Mouse (Mus musculus) forebrain, embryonic 16.5 days (tissue): Measurements from ENCODE around the gene Ablim1. TPM values are rescaled to one million over a fixed set of nuclear protein-coding genes. Genes with fewer than 3 reads are reported as not detected.

Experiments used
- ATAC-seq: fragments of 200-750 bp; cut with Nextera tagmentation; 2 replicates; pipeline ENCODE4 v1.8.0; 2017; ENCODE audit warnings: mild to moderate bottlenecking, moderate library complexity
- H3K27ac ChIP-seq: fragments of 300-500 bp; sonication (generic); 2 replicates; pipeline ENCODE4 v1.5.1; 2014; ENCODE audit warnings: low read length, control low read depth
- H3K27me3 ChIP-seq: fragments of 300-500 bp; sonication (generic); replicated peaks from 2 replicates; pipeline ENCODE4 v1.6.1; 2014; ENCODE audit warnings: low read length; ENCODE audit not compliant: control insufficient read depth, insufficient read depth
- H3K36me3 ChIP-seq: fragments of 300-500 bp; sonication (generic); 2 replicates; pipeline ENCODE4 v1.6.1; 2014; ENCODE audit not compliant: control insufficient read depth, insufficient read depth
- H3K4me1 ChIP-seq: fragments of 300-500 bp; sonication (generic); replicated peaks from 2 replicates; pipeline ENCODE4 v1.6.1; 2014; ENCODE audit warnings: low read length; ENCODE audit not compliant: control insufficient read depth, insufficient read depth
- H3K4me2 ChIP-seq: fragments of 300-500 bp; sonication (generic); 2 replicates; pipeline ENCODE4 v1.6.1; 2014; ENCODE audit warnings: mild to moderate bottlenecking, low read length, control low read depth
- H3K4me3 ChIP-seq: fragments of 300-500 bp; sonication (generic); replicated peaks from 2 replicates; pipeline ENCODE4 v1.5.1; 2014; ENCODE audit warnings: mild to moderate bottlenecking, low read length, control low read depth
- H3K9ac ChIP-seq: fragments of 300-500 bp; sonication (generic); replicated peaks from 2 replicates; pipeline ENCODE4 v1.6.1; 2014; ENCODE audit warnings: low read depth, low read length, control low read depth
- H3K9me3 ChIP-seq: fragments of 300-500 bp; sonication (generic); 2 replicates; pipeline ENCODE4 v1.6.1; 2016; ENCODE audit warnings: low read length; ENCODE audit not compliant: control insufficient read depth
- WGBS: fragments of 180-500 bp; shearing (Covaris S2); extraction: QIAGEN DNeasy Blood & Tissue Kit; methylation state at CpG from one replicate; pipeline ENCODE4 v1.1.7; 2014; 5-methylcytosine and 5-hydroxymethylcytosine counted together
- polyA plus RNA-seq: library from polyadenylated mRNA; unstranded; fragments of >200 nt; fragmentation: Nextera tagmentation; extraction: Ambion mirVana; gene quantifications from 2 replicates; pipeline ENCODE4 v1.2.1, GENCODE M21; 2015

Ablim1 gene
- polyA plus RNA-seq, 1 experiment from 2014 or later = 47.1 TPM

DNA sequence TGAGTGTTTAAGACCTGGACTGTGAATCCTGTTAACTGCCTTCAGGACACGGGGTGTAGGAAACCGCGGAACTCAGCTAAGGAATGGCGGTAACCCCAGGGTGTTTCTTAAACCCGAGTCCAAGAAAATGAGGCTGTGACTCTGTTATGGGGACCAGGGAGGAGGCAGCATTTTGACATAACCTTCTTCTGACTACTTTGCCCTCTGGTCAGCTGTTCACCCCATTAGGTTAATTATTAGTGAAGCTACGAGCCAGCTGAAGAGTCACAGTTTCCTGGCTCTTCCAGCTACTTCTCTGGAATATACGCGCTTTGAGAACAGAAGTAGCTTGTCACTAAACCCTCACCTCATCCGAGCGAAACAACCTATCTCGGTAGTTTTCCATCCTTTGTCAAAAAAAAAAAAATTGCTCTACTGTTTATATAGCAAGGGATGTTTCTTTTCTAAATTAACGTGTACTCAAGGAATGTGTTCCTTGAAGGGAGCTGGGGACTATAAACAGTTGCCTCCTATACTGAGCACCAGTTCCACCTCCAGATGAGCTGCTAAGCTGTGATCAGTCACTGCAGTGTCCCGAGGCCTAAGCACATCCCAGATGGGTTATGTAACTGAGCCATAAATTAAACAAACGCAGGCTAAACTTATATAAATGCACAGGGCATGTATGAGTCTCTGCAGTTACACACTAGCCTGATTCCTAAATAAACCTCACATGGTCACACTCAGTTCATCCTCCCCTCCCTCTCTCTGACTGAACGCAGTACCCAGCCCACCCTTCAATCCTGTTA lies 39.4 kb downstream of the Ablim1 start:
- no peaks in the 10 kb centered on the region for H3K9me3 ChIP-seq
- H3K27ac ChIP-seq = no peak overlapping the region
- H3K4me3 ChIP-seq = no peak overlapping the region
- WGBS = 47% methylated on average over 15 of the region's 15 CpGs
- H3K4me2 ChIP-seq = peak overlapping the region; percentile 29
- H3K9ac ChIP-seq = no peak overlapping the region
- no peak for ATAC-seq
- peaks cover 29% of the 10 kb centered on the region for H3K4me1 ChIP-seq
- no peaks in the 10 kb centered on the region for H3K27me3 ChIP-seq
- no peaks in the 10 kb centered on the region for H3K36me3 ChIP-seq

DNA sequence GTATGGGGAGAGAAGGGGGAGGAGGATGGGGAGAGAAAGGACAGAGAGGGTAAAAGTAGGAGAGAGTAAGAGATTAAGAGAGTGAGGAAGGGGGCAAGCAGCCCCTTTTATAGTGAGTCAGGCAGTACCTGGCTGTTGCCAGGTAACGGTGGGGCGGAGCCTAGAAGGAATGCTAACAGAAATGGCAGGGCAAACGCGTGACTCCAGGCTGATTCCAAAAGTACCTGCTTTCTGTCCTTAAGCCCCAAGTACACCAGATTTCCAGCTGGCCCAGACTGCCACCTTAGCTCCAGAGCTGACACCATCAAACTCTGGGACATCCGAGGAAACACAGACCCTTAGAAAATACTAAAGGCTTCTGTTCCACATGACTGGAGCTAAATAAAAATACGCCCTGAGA lies 40.0 kb downstream of the Ablim1 start:
- H3K4me2 ChIP-seq = peak overlapping the region; percentile 29
- WGBS = 13% methylated on average over 6 of the region's 6 CpGs
- H3K4me1 ChIP-seq = peaks cover 33% of the 10 kb centered on the region
- no peak overlapping the region for H3K9ac ChIP-seq
- H3K36me3 ChIP-seq = no peaks in the 10 kb centered on the region
- H3K9me3 ChIP-seq = no peaks in the 10 kb centered on the region
- H3K27ac ChIP-seq = no peak overlapping the region
- no peak overlapping the region for H3K4me3 ChIP-seq
- no peaks in the 10 kb centered on the region for H3K27me3 ChIP-seq
- no peak for ATAC-seq

GRCm38 (mm10) chr19:57274286-57274685 lies 40.4 kb downstream of the Ablim1 start:
- Histone ChIP-seq H3K4me3 (no peak overlapping the region), H3K27me3 (no peaks in the 10 kb centered on the region), H3K36me3 (no peaks in the 10 kb centered on the region), H3K27ac (no peak overlapping the region), H3K4me1 (peaks cover 37% of the 10 kb centered on the region), H3K9ac (no peak overlapping the region), H3K9me3 (no peaks in the 10 kb centered on the region), H3K4me2 (peak overlapping the region; percentile 29)
- 34% methylated on average over 12 of the region's 12 CpGs for WGBS
- ATAC-seq = peak; percentile 36; the same call in 1 of the 2 replicates

DNA sequence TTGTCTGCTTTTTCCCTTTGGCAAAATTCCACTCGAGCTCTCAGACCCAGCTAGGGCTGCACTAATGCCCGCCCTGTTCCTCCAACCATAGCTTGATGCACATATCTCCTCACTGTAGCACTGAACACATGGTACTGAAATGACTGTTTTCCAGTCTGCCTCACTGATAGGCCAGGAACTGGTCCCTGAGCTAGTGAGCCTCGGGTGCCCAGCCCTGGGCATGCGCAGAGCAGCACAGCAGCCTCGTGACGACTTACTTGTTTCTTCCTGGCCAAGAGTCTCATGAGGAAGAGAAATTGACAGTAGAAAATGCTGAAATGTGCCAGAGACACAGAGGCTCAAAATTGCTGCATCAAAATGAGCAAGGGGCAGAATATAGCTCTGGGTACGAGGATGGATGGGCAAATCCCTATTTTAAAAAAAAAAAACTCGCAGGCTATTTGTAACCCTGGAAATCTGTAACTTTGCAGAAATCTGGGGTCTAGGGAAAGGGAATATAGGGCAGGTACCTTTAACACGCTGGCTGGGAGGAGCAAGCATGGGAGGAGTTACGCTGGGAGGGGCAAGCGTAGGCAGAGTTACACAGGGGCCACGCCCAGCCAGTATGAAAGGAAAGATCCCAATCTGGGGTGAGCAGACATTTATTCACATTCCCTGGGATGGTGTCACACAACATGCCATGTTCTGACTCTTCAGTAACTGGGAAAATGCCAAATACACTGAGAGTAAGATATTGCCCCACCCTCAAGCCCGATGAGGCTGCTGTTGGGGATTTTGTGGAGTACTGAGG lies 41.7 kb downstream of the Ablim1 start:
- no peak overlapping the region for H3K9ac ChIP-seq
- H3K27ac ChIP-seq = peak overlapping the region; percentile 13; the same call in 1 of the 2 replicates
- peak; percentile 44 for ATAC-seq
- H3K4me2 ChIP-seq = no peak overlapping the region
- H3K4me1 ChIP-seq = peaks cover 35% of the 10 kb centered on the region
- 47% methylated on average over 13 of the region's 13 CpGs for WGBS
- no peaks in the 10 kb centered on the region for H3K9me3 ChIP-seq
- no peaks in the 10 kb centered on the region for H3K27me3 ChIP-seq
- H3K4me3 ChIP-seq = no peak overlapping the region
- H3K36me3 ChIP-seq = no peaks in the 10 kb centered on the region

GRCm38 (mm10) chr19:57271757-57272156 lies 43.0 kb downstream of the Ablim1 start:
- Histone ChIP-seq H3K9me3 (no peaks in the 10 kb centered on the region), H3K27me3 (no peaks in the 10 kb centered on the region), H3K4me1 (peaks cover 26% of the 10 kb centered on the region), H3K9ac (no peak overlapping the region), H3K4me3 (no peak overlapping the region), H3K36me3 (no peaks in the 10 kb centered on the region), H3K27ac (no peak overlapping the region), H3K4me2 (no peak overlapping the region)
- 75% methylated on average over 16 of the region's 16 CpGs for WGBS
- ATAC-seq = no peak

DNA sequence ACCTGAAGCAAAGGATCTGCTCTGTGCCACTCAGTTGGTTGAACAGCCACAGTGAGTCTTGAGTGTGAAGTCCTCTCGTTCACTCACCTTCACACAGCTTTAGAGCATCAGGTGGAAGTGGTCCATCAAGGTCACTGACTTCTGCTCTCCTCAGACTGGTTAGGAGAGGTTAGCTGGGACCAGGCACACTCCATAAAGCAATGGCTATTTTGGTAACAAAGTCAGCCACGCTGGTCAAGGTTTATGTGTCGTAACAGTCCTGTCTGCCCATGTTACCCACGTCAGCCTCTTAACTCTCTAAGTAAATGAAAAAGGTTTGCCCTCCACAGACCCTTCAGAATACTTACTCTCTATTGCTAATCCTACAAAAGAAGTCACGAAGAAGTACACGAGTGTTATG lies 44.0 kb downstream of the Ablim1 start:
- H3K9me3 ChIP-seq = no peaks in the 10 kb centered on the region
- no peak overlapping the region for H3K4me3 ChIP-seq
- no peaks in the 10 kb centered on the region for H3K27me3 ChIP-seq
- H3K27ac ChIP-seq = no peak overlapping the region
- H3K9ac ChIP-seq = no peak overlapping the region
- 86% methylated on average over 6 of the region's 6 CpGs for WGBS
- no peak overlapping the region for H3K4me2 ChIP-seq
- H3K36me3 ChIP-seq = no peaks in the 10 kb centered on the region
- H3K4me1 ChIP-seq = peaks cover 26% of the 10 kb centered on the region
- ATAC-seq = no peak

DNA sequence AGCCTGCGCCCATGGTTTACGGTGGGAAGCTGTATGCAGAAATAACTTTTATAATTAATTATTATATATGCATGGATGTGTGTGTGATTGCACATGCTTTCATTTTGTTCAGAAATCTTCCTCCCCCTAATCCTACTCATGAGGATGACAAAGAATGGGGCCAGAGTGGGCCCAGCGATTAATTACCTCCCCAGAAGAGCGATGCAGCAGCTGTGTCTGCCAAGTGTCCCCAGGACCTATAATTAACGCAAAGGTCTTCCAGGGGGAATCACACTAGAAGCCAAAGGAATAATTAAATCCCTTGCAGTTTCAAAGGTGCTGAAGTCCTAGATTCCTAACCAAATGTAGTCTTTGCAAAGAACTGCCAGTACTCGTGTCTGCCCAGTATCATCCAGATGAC lies 44.9 kb downstream of the Ablim1 start:
- 21% methylated on average over 6 of the region's 6 CpGs for WGBS
- Histone ChIP-seq H3K4me2 (no peak overlapping the region), H3K9me3 (no peaks in the 10 kb centered on the region), H3K4me1 (peaks cover 24% of the 10 kb centered on the region), H3K27me3 (no peaks in the 10 kb centered on the region), H3K4me3 (no peak overlapping the region), H3K36me3 (no peaks in the 10 kb centered on the region), H3K27ac (no peak overlapping the region), H3K9ac (no peak overlapping the region)
- no peak; the same call in 1 of the 2 replicates for ATAC-seq

DNA sequence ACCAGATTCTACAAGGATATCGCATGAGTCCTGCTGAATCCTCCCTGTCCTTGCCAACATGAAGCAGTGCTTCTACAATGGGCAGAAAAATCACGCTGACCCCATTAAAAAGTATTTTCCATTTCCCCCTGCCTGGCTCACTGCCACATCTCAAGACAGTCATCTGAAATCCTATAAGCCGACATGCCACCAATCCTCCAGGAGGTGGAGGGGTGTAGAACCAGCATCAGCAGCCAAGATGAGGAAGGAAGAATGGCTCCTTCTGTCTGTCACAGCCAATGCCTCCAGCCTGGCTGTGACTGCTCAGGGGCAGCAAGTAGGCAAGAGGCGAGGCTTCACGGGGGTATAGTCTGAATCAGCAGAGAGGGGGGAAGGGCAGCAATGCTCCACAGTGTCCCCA lies 47.2 kb downstream of the Ablim1 start:
- Histone ChIP-seq H3K9me3 (no peaks in the 10 kb centered on the region), H3K36me3 (no peaks in the 10 kb centered on the region), H3K4me3 (no peak overlapping the region), H3K4me2 (no peak overlapping the region), H3K9ac (no peak overlapping the region), H3K27me3 (no peaks in the 10 kb centered on the region), H3K27ac (no peak overlapping the region), H3K4me1 (peaks cover 16% of the 10 kb centered on the region)
- no peak for ATAC-seq
- 66% methylated on average over 5 of the region's 5 CpGs for WGBS

DNA sequence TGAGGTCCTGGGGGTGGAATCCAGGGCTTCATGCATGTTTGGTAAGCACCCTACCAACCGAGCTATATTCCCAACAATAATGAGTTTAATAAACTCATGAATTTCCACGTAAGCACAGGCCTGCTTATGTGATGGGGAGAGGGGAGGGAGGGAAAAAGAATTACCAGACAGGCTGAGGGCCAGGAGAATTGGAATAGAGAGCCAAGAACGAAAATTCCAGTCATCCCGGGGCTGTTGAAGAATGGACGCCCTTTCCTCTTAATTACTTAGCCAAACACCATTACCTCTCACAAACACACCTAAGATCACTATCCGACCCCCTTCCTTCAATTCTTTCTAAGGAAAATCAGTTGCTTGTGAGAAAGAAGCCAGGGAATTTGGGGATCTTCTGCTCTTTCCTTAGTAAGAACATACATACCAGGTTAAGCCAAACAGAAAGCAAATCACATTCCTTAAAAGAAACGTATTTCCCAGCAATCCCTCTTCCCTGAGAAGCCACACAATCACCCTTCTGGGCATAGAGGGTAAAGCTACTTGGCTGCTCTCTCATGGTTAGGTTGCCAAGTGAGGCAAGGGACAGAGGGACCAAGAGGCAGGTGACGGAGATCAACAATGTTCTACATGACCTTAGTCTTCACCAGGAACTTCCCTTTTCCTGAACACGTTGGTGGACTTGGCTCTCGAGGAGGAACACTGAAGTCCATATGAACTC lies 48.2 kb downstream of the Ablim1 start:
- H3K27ac ChIP-seq = no peak overlapping the region
- no peaks in the 10 kb centered on the region for H3K27me3 ChIP-seq
- H3K4me1 ChIP-seq = peaks cover 14% of the 10 kb centered on the region
- no peak overlapping the region for H3K9ac ChIP-seq
- ATAC-seq = no peak
- H3K9me3 ChIP-seq = no peaks in the 10 kb centered on the region
- H3K4me2 ChIP-seq = no peak overlapping the region
- H3K4me3 ChIP-seq = no peak overlapping the region
- WGBS = 85% methylated on average over 10 of the region's 10 CpGs
- no peaks in the 10 kb centered on the region for H3K36me3 ChIP-seq
